ENCODE assay signal across 20 mouse cellular contexts in the genomic region with DNA sequence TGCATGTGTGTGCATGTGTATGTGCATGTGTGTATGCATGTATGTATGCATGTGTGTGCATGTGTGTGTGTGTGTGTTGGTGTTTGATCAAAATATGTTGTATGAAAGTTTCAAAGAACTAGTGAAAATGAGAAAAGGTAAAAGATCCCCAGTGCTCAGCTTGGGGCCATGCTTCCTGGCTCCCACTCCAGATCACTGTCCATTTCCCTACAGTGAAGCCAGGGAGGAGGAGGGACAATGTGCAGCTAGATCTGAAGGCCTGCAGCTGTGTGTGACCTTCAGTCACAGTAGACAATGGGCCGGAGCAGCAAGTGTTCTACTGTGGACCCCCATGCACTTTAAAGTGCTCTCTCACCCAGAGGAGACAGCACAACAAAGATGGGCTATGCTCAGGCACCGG.
DNase-seq lines count a peak whose midpoint lies in the region; ATAC-seq and TF ChIP-seq lines count a peak whose summit lies in the region.
"Had no signal": no experiment of that assay in that cellular context is flagged by ENCODE, and none has a peak within 500 bp of the region (broad histone marks: within the 10 kb centered on the region; RNA-seq: fewer than 3 reads in every experiment).

No protein-coding gene starts in this region.

- H3K27me3 ChIP-seq in forebrain, embryonic 11.5 days (ENCODE audit: control insufficient read depth, insufficient read depth, low read length), result no peaks in the 10 kb centered on the region
- no peaks in the 10 kb centered on the region for H3K27me3 ChIP-seq in forebrain, embryonic 13.5 days
- no peaks in the 10 kb centered on the region for H3K27me3 ChIP-seq in forebrain, embryonic 15.5 days
- no peaks in the 10 kb centered on the region for H3K27me3 ChIP-seq in forebrain, embryonic 16.5 days (replicated peaks; ENCODE audit: control insufficient read depth, insufficient read depth, low read length)
- H3K27me3 ChIP-seq in megakaryocyte, embryonic 14.5 days (replicated peaks), result no peaks in the 10 kb centered on the region
- no peaks in the 10 kb centered on the region for H3K27me3 ChIP-seq in G1E (ENCODE audit: insufficient read depth, low read length)
- H3K27me3 ChIP-seq: embryonic facial prominence, embryonic 12.5 days; Patski had no signal

- 28% methylated on average over 2 of the region's 2 CpGs for WGBS in forebrain, embryonic 11.5 days
- 36% methylated on average over 2 of the region's 2 CpGs for WGBS in forebrain, embryonic 13.5 days
- 32% methylated on average over 2 of the region's 2 CpGs for WGBS in forebrain, embryonic 15.5 days
- 25% methylated on average over 2 of the region's 2 CpGs for WGBS in forebrain, embryonic 16.5 days

- H3K9me3 ChIP-seq in forebrain, embryonic 11.5 days (ENCODE audit: control insufficient read depth, low read length), result no peaks in the 10 kb centered on the region; the same call in 1 of the 2 replicates
- no peaks in the 10 kb centered on the region; the same call in 1 of the 2 replicates for H3K9me3 ChIP-seq in forebrain, embryonic 13.5 days (replicated peaks)
- no peaks in the 10 kb centered on the region for H3K9me3 ChIP-seq in forebrain, embryonic 15.5 days
- H3K9me3 ChIP-seq in forebrain, embryonic 16.5 days (ENCODE audit: control insufficient read depth, low read length), result peaks cover 4% of the 10 kb centered on the region
- H3K9me3 ChIP-seq in megakaryocyte, embryonic 14.5 days, result peaks cover 54% of the 10 kb centered on the region
- H3K9me3 ChIP-seq in G1E (replicated peaks), result peaks cover 84% of the 10 kb centered on the region
- H3K9me3 ChIP-seq: embryonic facial prominence, embryonic 10.5 days had no signal

- no peak for DNase-seq in forebrain, embryonic 11.5 days (ENCODE audit: low spot score)
- no peak for DNase-seq in G1E (ENCODE audit: low spot score)
- no peak for DNase-seq in right cerebral cortex, adult 18-20 months
- DNase-seq: adrenal gland, adult 8-10 months; adrenal gland, postnatal 14 days; adrenal gland, postnatal 36 days; cerebellum, adult 11-12 months; cerebellum, adult 2 months; cerebellum, adult 9-10 months; cerebellum, postnatal 10 days; cerebellum, postnatal 25 days had no signal

- ATAC-seq in forebrain, embryonic 11.5 days (replicated peaks; ENCODE audit: low FRiP score), result peak; percentile 24
- ATAC-seq in forebrain, embryonic 13.5 days, result no peak
- ATAC-seq in forebrain, embryonic 15.5 days (replicated peaks), result no peak
- no peak for ATAC-seq in forebrain, embryonic 16.5 days
- ATAC-seq in megakaryocyte, adult 5-6 weeks (ENCODE audit: poor library complexity, severe bottlenecking), result no peak
- ATAC-seq in G1E (ENCODE audit: extremely low read depth, insufficient number of reproducible peaks, low FRiP score, poor library complexity, severe bottlenecking), result no peak
- ATAC-seq: activated CD4-positive, CD25-positive, alpha-beta regulatory T cell, adult 4 months; Patski had no signal

- no peak overlapping the region for H3K27ac ChIP-seq in forebrain, embryonic 11.5 days (ENCODE audit: low read depth, low read length)
- H3K27ac ChIP-seq in forebrain, embryonic 13.5 days, result no peak overlapping the region
- H3K27ac ChIP-seq in forebrain, embryonic 15.5 days (replicated peaks), result 0 out of 2 replicates have a peak overlapping the region, but pooled peaks have one; percentile 5
- H3K27ac ChIP-seq in forebrain, embryonic 16.5 days (ENCODE audit: low read length), result no peak overlapping the region
- H3K27ac ChIP-seq: embryonic facial prominence, embryonic 10.5 days; embryonic facial prominence, embryonic 12.5 days had no signal

- no peak overlapping the region for H3K4me3 ChIP-seq in forebrain, embryonic 11.5 days (ENCODE audit: low read depth, low read length)
- no peak overlapping the region for H3K4me3 ChIP-seq in forebrain, embryonic 13.5 days
- H3K4me3 ChIP-seq in forebrain, embryonic 15.5 days, result no peak overlapping the region
- no peak overlapping the region for H3K4me3 ChIP-seq in forebrain, embryonic 16.5 days (replicated peaks; ENCODE audit: low read length)
- peak overlapping the region; percentile 62 for H3K4me3 ChIP-seq in megakaryocyte, embryonic 14.5 days (replicated peaks)
- peak overlapping the region; percentile 10; the same call in 1 of the 2 replicates for H3K4me3 ChIP-seq in G1E (ENCODE audit: low read depth, low read length)
- H3K4me3 ChIP-seq: embryonic facial prominence, embryonic 10.5 days; embryonic facial prominence, embryonic 12.5 days had no signal

- H3K9ac ChIP-seq in forebrain, embryonic 11.5 days (ENCODE audit: low read length), result no peak overlapping the region
- H3K9ac ChIP-seq in forebrain, embryonic 13.5 days, result no peak overlapping the region
- H3K9ac ChIP-seq in forebrain, embryonic 15.5 days (replicated peaks), result no peak overlapping the region
- H3K9ac ChIP-seq in forebrain, embryonic 16.5 days (replicated peaks; ENCODE audit: low read depth, low read length), result no peak overlapping the region
- H3K9ac ChIP-seq: embryonic facial prominence, embryonic 12.5 days had no signal

- H3K4me2 ChIP-seq in forebrain, embryonic 11.5 days (ENCODE audit: low read depth, low read length, severe bottlenecking), result no peak overlapping the region
- no peak overlapping the region for H3K4me2 ChIP-seq in forebrain, embryonic 13.5 days
- no peak overlapping the region for H3K4me2 ChIP-seq in forebrain, embryonic 15.5 days (replicated peaks)
- no peak overlapping the region for H3K4me2 ChIP-seq in forebrain, embryonic 16.5 days (ENCODE audit: low read length)
- H3K4me2 ChIP-seq: embryonic facial prominence, embryonic 12.5 days had no signal

- H3K4me1 ChIP-seq in forebrain, embryonic 11.5 days (replicated peaks; ENCODE audit: control insufficient read depth, insufficient read depth, low read length), result peaks cover 6% of the 10 kb centered on the region; the same call in 1 of the 2 replicates
- peaks cover 20% of the 10 kb centered on the region for H3K4me1 ChIP-seq in forebrain, embryonic 13.5 days
- peaks cover 18% of the 10 kb centered on the region for H3K4me1 ChIP-seq in forebrain, embryonic 15.5 days
- H3K4me1 ChIP-seq in forebrain, embryonic 16.5 days (replicated peaks; ENCODE audit: control insufficient read depth, insufficient read depth, low read length), result peaks cover 16% of the 10 kb centered on the region
- no peaks in the 10 kb centered on the region for H3K4me1 ChIP-seq in megakaryocyte, embryonic 14.5 days
- H3K4me1 ChIP-seq in G1E (ENCODE audit: insufficient read depth, low read depth, low read length), result no peaks in the 10 kb centered on the region

- no peak for TF ChIP-seq CTCF in G1E (IDR thresholded peaks at IDR 0.05; ENCODE audit: low read depth, low read length)

- no peaks in the 10 kb centered on the region for H3K36me3 ChIP-seq in forebrain, embryonic 11.5 days (ENCODE audit: control insufficient read depth, insufficient read depth, low read length)
- H3K36me3 ChIP-seq in forebrain, embryonic 13.5 days (ENCODE audit: poor library complexity, severe bottlenecking), result no peaks in the 10 kb centered on the region
- no peaks in the 10 kb centered on the region for H3K36me3 ChIP-seq in forebrain, embryonic 15.5 days
- no peaks in the 10 kb centered on the region for H3K36me3 ChIP-seq in forebrain, embryonic 16.5 days (ENCODE audit: control insufficient read depth, insufficient read depth)
- H3K36me3 ChIP-seq in megakaryocyte, embryonic 14.5 days (replicated peaks; ENCODE audit: low read length), result no peaks in the 10 kb centered on the region
- no peaks in the 10 kb centered on the region for H3K36me3 ChIP-seq in G1E (replicated peaks)
- H3K36me3 ChIP-seq: embryonic facial prominence, embryonic 10.5 days; embryonic facial prominence, embryonic 12.5 days had no signal

Comparison
In these comparisons a context has a peak if more than half of its experiments do, and no peak if none do; other contexts are left out.
1. H3K4me3 ChIP-seq: peak in megakaryocyte, embryonic 14.5 days (single experiment) and G1E (single experiment); none in forebrain, embryonic 11.5 days (single experiment), forebrain, embryonic 13.5 days (single experiment), forebrain, embryonic 15.5 days (single experiment) and forebrain, embryonic 16.5 days (single experiment).